Mouse (Mus musculus) myocyte (in vitro differentiated cells): Measurements from ENCODE around the gene Tex9. TPM values are rescaled to one million over a fixed set of nuclear protein-coding genes. Genes with fewer than 3 reads are reported as not detected.

Experiments
- H3K27me3 ChIP-seq: one replicate; pipeline ENCODE4 v1.6.1; 2011; ENCODE audit not compliant: control insufficient read depth, insufficient read depth, insufficient read length
- H3K36me3 ChIP-seq: one replicate; pipeline ENCODE4 v1.6.1; 2011; ENCODE audit not compliant: control insufficient read depth, insufficient read depth
- H3K4me2 ChIP-seq: one replicate; pipeline ENCODE4 v1.6.1; 2011; ENCODE audit warnings: low read depth, control low read depth
- H3K4me3 ChIP-seq: one replicate; pipeline ENCODE4 v1.5.1; 2011; ENCODE audit warnings: mild to moderate bottlenecking, control low read depth, moderate library complexity
- H3K79me2 ChIP-seq: one replicate; pipeline ENCODE4 v1.6.1; 2011; ENCODE audit not compliant: control insufficient read depth, insufficient read depth
- H3ac ChIP-seq: one replicate; pipeline ENCODE4 v1.6.1; 2011; ENCODE audit not compliant: control insufficient read depth, insufficient read length
- CEBPB ChIP-seq: IDR thresholded peaks from 2 replicates; pipeline ENCODE4 v1.6.1; 2011; ENCODE audit warnings: mild to moderate bottlenecking, moderate library complexity; ENCODE audit not compliant: poor library complexity, insufficient read depth, severe bottlenecking
- E2F4 ChIP-seq: IDR thresholded peaks from one replicate; pipeline ENCODE4 v1.6.1; 2011; ENCODE audit warnings: mild to moderate bottlenecking, control low read depth, moderate library complexity; ENCODE audit not compliant: insufficient read depth
- MAX ChIP-seq: IDR thresholded peaks from one replicate; pipeline ENCODE4 v1.6.1; 2011; ENCODE audit warnings: low read depth, mild to moderate bottlenecking, control low read depth
- MYOD1 ChIP-seq, 3 experiments: IDR thresholded peaks; one replicate each; pipeline ENCODE4 v1.6.1; 2011; ENCODE audit warnings: control low read depth in 2 of 3, low read depth in 2 of 3, mild to moderate bottlenecking in 2 of 3, moderate library complexity in 1 of 3; ENCODE audit not compliant: insufficient read length in 2 of 3, control insufficient read depth in 1 of 3
- MYOG ChIP-seq, 3 experiments: IDR thresholded peaks; one replicate each; pipeline ENCODE4 v1.6.1; 2011; ENCODE audit warnings: control low read depth in 2 of 3, low read depth in 2 of 3, mild to moderate bottlenecking in 2 of 3; ENCODE audit not compliant: insufficient read length in 2 of 3, control insufficient read depth in 1 of 3, insufficient read depth in 1 of 3
- POLR2A ChIP-seq: IDR thresholded peaks from one replicate; pipeline ENCODE4 v1.6.1; 2011; ENCODE audit warnings: low read depth, mild to moderate bottlenecking, control low read depth, moderate library complexity; ENCODE audit not compliant: insufficient read length
- POLR2AphosphoS2 ChIP-seq: IDR thresholded peaks from one replicate; pipeline ENCODE4 v1.6.1; 2011; ENCODE audit warnings: low read depth, control low read depth; ENCODE audit not compliant: insufficient read length
- REST ChIP-seq: IDR thresholded peaks from one replicate; pipeline ENCODE4 v1.6.1; 2011; ENCODE audit warnings: mild to moderate bottlenecking, control low read depth, moderate library complexity; ENCODE audit not compliant: insufficient read depth, insufficient read length
- SRF ChIP-seq: IDR thresholded peaks from one replicate; pipeline ENCODE4 v1.6.1; 2011; ENCODE audit warnings: low read depth; ENCODE audit not compliant: control insufficient read depth, insufficient read length
- TCF12 ChIP-seq: IDR thresholded peaks from one replicate; pipeline ENCODE4 v1.6.1; 2011; ENCODE audit warnings: mild to moderate bottlenecking, control low read depth; ENCODE audit not compliant: poor library complexity, insufficient read depth, severe bottlenecking
- TCF3 ChIP-seq: IDR thresholded peaks from one replicate; pipeline ENCODE4 v1.6.1; 2011; ENCODE audit warnings: low read depth, control low read depth; ENCODE audit not compliant: insufficient read length
- USF1 ChIP-seq: IDR thresholded peaks from one replicate; pipeline ENCODE4 v1.6.1; 2011; ENCODE audit warnings: low read depth, mild to moderate bottlenecking, control low read depth, moderate library complexity
- polyA plus RNA-seq: library from polyadenylated mRNA; unstranded; fragments of >200 nt; fragmentation: generic; extraction: Trizol; gene quantifications from one replicate; pipeline ENCODE4 v1.2.1, GENCODE M21; 2012; ENCODE audit warnings: missing spikeins

Tex9 gene
- polyA plus RNA-seq, 1 experiment: 2.7 TPM

DNA sequence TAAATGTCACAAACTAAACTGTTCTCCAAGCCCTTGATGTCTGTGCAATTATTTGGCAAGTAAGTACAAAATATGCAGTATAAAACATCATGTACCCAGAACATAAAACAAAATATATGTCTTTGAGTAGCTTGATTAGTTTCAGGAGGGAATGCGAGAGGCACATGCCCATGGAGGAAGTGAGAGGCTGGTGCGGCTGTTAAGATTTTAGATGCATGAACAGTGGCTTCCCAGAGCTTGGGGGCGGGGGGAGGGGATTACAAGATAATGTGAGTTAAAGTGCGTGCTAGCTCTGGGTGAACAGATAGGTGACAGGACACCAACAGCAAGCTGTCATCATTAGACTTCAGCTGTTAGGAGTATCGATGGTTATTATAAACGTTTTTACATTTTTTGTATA lies 40.9 kb downstream of the Tex9 start:
- no peak overlapping the region for H3K4me2 ChIP-seq
- H3K79me2 ChIP-seq: no peaks in the 10 kb centered on the region
- no peaks in the 10 kb centered on the region for H3K36me3 ChIP-seq
- H3K27me3 ChIP-seq: no peaks in the 10 kb centered on the region
- TF ChIP-seq CEBPB (no peak), USF1 (no peak), SRF (no peak), MAX (no peak)
- H3ac ChIP-seq: no peak overlapping the region
- no peak overlapping the region for H3K4me3 ChIP-seq

DNA sequence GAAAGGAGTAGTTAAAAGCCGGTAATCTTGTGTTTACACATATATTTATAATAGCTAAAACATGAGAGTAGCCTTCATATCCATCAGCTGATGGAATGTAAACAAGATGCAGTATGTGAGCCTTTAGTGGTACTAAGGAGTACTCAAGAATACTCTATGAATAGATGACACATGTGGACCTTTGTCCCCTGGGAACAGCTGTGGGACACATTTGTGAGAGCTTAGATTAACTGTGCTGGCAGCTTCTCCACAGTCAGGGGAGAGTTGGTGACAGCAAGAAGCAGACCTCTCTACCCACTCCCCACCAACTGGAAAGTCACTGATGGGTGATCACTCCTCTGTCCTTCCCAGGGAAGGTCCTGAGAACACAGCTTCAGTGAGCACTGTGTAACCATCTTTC lies 41.6 kb downstream of the Tex9 start:
- no peak overlapping the region for H3ac ChIP-seq
- TF ChIP-seq SRF (no peak), MAX (no peak), E2F4 (no peak), TCF12 (no peak), REST (no peak), MYOG (IDR thresholded peaks at IDR 0.05; ENCODE audit: control insufficient read depth in 1 of 3, insufficient read depth in 1 of 3, insufficient read length in 2 of 3, low read depth in 2 of 3) (no peak), CEBPB (no peak), TCF3 (no peak), MYOD1 (IDR thresholded peaks at IDR 0.05; ENCODE audit: control insufficient read depth in 1 of 3, insufficient read length in 2 of 3, low read depth in 2 of 3) (no peak), USF1 (no peak), POLR2AphosphoS2 (no peak)
- no peaks in the 10 kb centered on the region for H3K27me3 ChIP-seq
- H3K4me3 ChIP-seq: no peak overlapping the region
- H3K36me3 ChIP-seq: no peaks in the 10 kb centered on the region
- H3K79me2 ChIP-seq: no peaks in the 10 kb centered on the region
- H3K4me2 ChIP-seq: no peak overlapping the region

DNA sequence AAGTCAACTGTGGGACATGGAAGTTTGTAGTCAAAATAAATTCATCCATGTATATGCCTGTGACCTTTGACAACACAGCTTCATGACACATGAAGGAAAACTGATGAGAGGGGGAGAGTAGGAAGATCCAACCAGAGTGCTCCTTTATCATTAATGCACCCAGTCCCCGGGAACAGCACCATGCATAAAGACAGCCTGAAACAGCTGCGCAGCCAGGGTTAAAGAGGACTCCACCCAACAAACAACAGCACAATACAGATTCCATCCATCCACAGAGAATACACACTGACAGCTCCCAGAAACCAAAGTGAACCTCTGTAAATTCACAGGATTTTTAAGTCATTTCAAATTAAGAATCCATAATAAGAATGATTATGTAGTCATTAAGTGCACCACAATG lies 42.2 kb downstream of the Tex9 start:
- H3K4me2 ChIP-seq: peak overlapping the region; percentile 88

DNA sequence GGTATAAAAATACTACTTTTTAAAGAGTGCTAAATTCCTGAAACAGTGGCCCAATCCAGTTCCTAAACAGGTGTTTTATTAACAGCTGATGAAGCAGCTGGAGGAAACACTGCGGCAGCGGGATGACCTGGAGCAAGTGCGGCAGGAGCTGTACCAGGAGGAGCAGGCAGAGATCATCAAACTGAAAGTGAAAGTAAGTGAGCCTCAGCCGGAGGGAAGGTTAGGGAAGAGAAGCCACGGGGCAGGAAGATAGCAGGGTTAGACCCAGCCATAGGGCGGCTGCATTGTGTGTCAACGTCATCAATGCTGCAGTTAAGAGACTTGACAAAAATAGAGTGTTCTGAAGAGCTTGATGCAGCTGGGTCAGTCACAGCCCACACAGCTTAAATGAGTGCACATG lies 42.6 kb downstream of the Tex9 start:
- Histone ChIP-seq H3K4me2 (peak overlapping the region; percentile 88), H3ac (no peak overlapping the region), H3K36me3 (no peaks in the 10 kb centered on the region), H3K79me2 (no peaks in the 10 kb centered on the region), H3K27me3 (no peaks in the 10 kb centered on the region), H3K4me3 (no peak overlapping the region)
- TF ChIP-seq MYOD1 (IDR thresholded peaks at IDR 0.05; ENCODE audit: control insufficient read depth in 1 of 3, insufficient read length in 2 of 3, low read depth in 2 of 3) (no peak), REST (no peak), TCF3 (no peak)

More for the DNA sequence above, 42.2 kb downstream of the Tex9 start:
- no peak overlapping the region for H3K4me3 ChIP-seq
- no peak overlapping the region for H3ac ChIP-seq
- TF ChIP-seq USF1 (no peak), MYOD1 (IDR thresholded peaks at IDR 0.05; ENCODE audit: control insufficient read depth in 1 of 3, insufficient read length in 2 of 3, low read depth in 2 of 3) (peak in 2 of 3 experiments; percentile 57 to 59)
- H3K27me3 ChIP-seq: no peaks in the 10 kb centered on the region
- no peaks in the 10 kb centered on the region for H3K36me3 ChIP-seq
- no peaks in the 10 kb centered on the region for H3K79me2 ChIP-seq

GRCm38 (mm10) chr9:72448026-72448425 lies 44.0 kb downstream of the Tex9 start:
- no peaks in the 10 kb centered on the region for H3K36me3 ChIP-seq
- no peak overlapping the region for H3ac ChIP-seq
- no peaks in the 10 kb centered on the region for H3K79me2 ChIP-seq
- no peak for TF ChIP-seq REST
- no peak for TF ChIP-seq USF1
- H3K4me3 ChIP-seq: no peak overlapping the region
- no peaks in the 10 kb centered on the region for H3K27me3 ChIP-seq
- H3K4me2 ChIP-seq: peak overlapping the region; percentile 88

DNA sequence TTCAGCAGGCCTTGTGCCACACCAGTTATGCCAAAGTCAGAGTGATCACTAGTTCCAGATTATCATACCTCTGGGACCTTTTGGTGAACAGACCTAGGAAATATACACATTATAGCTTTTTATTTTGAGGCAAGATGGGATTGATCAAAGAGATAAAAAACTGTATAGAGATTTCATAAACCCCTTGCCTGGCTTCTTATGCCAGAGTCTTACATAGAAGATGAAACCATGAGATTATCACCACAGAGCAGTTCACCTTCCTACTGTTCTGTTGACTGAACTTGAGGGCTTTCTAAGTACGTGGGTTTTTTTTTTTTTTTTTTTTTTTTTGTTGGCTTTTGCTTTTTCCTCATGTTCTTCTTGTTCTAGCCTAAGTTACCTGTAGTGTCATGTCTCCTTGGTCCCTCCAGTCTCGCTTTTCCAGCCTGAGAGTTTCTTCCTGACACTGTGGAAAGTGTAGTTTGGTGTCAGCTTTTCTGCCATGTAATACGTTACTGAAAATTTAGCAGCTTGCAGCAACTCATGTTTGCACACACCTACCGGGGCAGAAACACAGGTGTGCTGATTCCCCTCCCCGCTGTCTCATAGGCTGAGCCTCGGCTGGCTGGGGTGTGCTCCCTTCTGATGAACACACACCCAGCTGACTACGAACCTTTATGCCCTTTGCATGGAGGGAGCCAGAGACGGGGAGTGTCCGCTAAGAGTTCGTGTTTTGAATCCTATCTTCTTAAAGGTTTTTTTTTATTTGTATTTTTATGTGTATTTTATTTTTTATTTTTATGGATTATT lies 49.9 kb downstream of the Tex9 start:
- H3K36me3 ChIP-seq: no peaks in the 10 kb centered on the region
- H3K79me2 ChIP-seq: no peaks in the 10 kb centered on the region
- H3K27me3 ChIP-seq: no peaks in the 10 kb centered on the region
- H3K4me2 ChIP-seq: no peak overlapping the region
- H3K4me3 ChIP-seq: no peak overlapping the region
- TF ChIP-seq POLR2A: no peak
- TF ChIP-seq SRF: no peak
- TF ChIP-seq MYOD1 (IDR thresholded peaks at IDR 0.05; ENCODE audit: control insufficient read depth in 1 of 3, insufficient read length in 2 of 3, low read depth in 2 of 3): no peak
- no peak for TF ChIP-seq TCF12
- TF ChIP-seq TCF3: no peak
- TF ChIP-seq REST: no peak
- TF ChIP-seq USF1: no peak
- no peak for TF ChIP-seq CEBPB
- no peak for TF ChIP-seq MYOG (IDR thresholded peaks at IDR 0.05; ENCODE audit: control insufficient read depth in 1 of 3, insufficient read depth in 1 of 3, insufficient read length in 2 of 3, low read depth in 2 of 3)
- TF ChIP-seq E2F4: no peak
- TF ChIP-seq MAX: no peak
- TF ChIP-seq POLR2AphosphoS2: no peak
- no peak overlapping the region for H3ac ChIP-seq
